Mouse (Mus musculus) megakaryocyte, embryonic 14.5 days (primary cell): Measurements from ENCODE around the gene Txlnb.

Experiments used
- FLI1 ChIP-seq: IDR thresholded peaks from 2 replicates; pipeline ENCODE4 v1.6.1; 2012; ENCODE audit warnings: low read length, inconsistent platforms, mixed read lengths
- GATA1 ChIP-seq: IDR thresholded peaks from 3 replicates; pipeline ENCODE4 v1.6.1; 2012; ENCODE audit warnings: mixed read lengths, low read length, inconsistent platforms, borderline replicate concordance

DNA sequence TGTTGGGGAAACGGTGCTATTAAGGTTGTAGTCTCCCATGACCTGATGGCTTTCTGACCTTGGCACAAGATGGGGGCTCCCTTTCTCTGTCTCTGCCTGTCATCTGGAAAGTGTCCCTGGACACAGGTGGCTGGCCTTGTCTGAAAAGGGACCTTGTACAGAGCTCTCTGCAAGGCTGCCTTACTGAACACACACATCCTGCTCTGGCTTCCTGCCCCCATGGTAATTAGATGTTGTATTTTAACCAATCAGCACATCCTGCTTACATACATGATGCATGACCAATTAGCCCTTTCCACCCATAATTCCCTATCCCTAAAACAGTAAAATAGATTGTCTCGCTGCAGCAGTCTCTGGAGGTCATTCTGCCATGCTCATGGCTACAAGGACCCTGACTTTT, 84.7 kb downstream of the Txlnb start:
- TF ChIP-seq GATA1 (no peak), FLI1 (no peak)
